Mouse (Mus musculus): ENCODE data around the gene Fam19a1. TPM values are rescaled to one million over a fixed set of nuclear protein-coding genes. Genes with fewer than 3 reads are reported as not detected.
A peak's percentile ranks its signal among the peaks of the same experiment; 100 is the strongest.
"Not testable (repeated sequence)": the region's sequence is repeated elsewhere in the genome, so short reads cannot be mapped to it uniquely, and the experiment has no call there.

The Fam19a1 gene
- total RNA-seq (2021), result not detected
- long read RNA-seq, experiment 1, result 0 reads
- long read RNA-seq, experiment 2, result 0 reads

DNA sequence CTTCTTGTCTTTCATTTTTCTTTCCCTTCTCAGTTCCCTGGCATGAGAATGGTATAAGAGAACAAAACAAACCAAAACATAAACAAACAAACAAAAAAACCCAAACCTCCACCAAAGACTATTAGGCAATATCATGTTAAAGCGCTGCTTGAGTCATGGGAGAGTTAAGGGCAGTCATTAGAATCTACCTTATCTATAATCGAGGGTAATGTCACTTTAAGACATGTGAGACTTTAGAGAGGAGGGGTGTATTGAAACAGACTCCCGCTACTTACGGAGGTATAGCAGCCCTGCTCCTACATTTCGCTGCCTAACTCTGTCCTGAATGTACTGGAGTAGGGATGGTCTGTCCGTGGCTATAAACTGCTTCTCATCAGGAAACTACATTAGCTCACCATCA is at the start of gene Fam19a1:
Fam19a1 (plus strand) TSS at position 301 of the 400 bp plus-strand sequence.
- DNase-seq, result no peak
- intact Hi-C loops (cut with DNase I; ENCODE audit: low total_unique reads), result no loop called here

DNA sequence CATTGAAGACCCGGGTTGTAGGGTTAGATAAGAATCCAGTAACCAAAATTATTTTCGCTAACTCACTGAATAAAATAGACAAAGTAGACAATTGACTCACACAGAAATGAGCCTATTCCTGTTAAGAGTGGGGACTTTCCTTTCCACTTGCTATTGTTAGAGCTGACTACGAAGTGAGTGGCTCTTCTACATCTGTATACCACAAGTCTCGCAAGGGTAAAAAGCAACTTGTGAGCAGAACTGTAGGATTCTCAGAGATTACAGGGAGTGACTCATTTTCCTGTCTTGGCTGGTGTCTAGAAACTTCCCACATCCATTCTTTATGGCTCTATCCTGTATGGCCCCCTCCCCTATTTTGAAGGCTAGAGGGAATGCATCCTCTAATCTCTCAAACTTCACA is 41.9 kb upstream of the Fam19a1 start:
- no peak for DNase-seq
- intact Hi-C loops (cut with DNase I; ENCODE audit: low total_unique reads), result no loop called here

DNA sequence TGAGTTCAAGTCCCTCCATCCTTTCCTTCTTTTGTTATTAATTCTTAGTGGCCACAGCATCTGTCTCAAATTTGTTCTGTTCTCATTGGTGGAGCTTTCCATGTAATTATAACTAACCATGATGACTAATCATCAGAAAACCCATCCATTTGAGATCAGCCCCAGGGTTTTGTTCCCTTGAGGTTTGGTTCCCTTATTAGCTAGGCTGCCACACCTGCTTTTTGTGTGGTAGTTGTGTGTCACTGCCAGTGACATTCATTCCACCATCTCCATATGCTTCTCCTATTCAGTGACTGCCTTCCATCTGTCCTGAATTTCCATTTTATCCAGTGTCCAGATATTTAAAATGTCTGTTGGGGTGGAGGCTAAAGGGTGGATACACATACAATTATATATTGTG is 41.4 kb upstream of the Fam19a1 start:
- intact Hi-C loops (cut with DNase I; ENCODE audit: low total_unique reads), result no loop called here
- DNase-seq, result no peak

DNA sequence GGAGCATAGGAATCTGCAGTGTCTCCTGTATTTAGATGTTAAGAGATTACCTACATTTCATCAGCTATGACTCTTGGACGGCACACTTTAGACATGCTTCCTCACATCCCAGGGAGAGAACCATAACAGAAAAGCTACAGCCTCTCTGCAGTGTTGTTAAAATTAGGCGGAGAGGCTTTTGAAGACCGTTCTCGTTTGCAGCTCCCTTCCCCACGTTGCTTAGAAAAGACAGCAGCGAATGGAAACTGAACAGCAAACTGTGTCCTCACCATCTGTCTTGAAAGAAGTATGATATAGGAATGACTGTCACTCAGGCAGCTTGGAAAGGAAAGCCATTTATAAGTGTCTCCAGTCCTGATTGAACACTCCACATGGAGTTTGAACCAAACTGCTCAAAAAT is 23.0 kb upstream of the Fam19a1 start:
- intact Hi-C loops (cut with DNase I; ENCODE audit: low total_unique reads), result no loop called here
- no peak for DNase-seq

DNA sequence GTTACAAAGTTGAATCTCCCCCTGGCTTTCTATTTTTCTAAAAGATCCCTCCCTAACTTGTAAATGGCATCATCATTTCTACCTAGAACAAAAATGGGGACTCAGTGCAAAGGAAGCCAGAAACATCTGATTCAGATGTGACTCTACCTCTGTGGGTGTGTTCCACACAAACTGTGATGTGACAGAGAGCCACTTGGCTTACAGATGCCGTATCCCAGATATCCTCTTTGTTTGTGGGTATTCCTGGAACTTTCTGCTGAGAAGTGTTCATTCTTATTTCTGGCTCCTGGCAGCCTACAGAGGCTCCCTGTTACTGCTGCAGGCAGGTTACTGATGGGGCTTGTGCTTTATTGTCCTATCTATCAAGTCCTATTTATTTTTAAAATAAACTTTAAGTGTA is 19.2 kb upstream of the Fam19a1 start:
- intact Hi-C loops (cut with DNase I; ENCODE audit: low total_unique reads), result no loop called here
- no peak for DNase-seq

DNA sequence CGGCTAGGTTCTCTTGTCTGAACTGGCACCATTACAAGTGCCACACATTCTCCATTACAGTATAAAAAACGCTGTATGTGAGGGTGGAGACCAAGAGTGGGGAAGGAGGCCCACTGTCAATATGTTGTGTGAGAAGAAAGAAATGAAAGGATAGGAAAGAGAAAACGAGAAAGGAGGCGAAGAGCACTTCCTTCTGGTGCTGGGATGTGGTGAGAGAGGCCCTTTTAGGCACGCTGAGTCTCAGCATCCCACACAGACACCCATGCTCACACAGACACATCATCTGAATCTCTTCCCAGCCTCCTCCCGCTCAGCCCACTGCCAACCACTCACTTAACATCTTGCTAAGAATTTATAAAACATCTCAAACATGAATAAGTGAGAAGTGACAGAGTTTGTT is 14.7 kb upstream of the Fam19a1 start:
- DNase-seq, result no peak
- intact Hi-C loops (cut with DNase I; ENCODE audit: low total_unique reads), result no loop called here

DNA sequence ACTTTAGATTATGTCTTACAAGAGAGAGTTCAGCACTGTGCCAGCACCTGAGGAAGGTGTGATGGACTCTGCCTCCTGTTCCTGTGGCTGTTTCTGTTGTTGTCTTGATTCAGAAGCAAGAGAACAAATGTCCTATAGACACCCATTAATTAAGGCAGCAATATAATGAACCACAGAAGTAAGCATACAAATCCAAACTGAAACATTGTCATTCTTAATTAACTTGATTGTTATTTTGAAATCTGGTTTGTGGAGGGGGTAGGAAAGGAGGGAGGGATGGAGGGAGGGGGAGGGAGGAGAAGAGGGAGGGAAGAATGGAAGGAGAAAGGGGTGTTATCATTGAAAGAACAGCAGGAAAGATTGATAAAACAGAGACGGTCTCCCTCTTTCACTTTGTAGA is 1.3 kb upstream of the Fam19a1 start:
- intact Hi-C loops (cut with DNase I; ENCODE audit: low total_unique reads), result no loop called here
- DNase-seq, result no peak

DNA sequence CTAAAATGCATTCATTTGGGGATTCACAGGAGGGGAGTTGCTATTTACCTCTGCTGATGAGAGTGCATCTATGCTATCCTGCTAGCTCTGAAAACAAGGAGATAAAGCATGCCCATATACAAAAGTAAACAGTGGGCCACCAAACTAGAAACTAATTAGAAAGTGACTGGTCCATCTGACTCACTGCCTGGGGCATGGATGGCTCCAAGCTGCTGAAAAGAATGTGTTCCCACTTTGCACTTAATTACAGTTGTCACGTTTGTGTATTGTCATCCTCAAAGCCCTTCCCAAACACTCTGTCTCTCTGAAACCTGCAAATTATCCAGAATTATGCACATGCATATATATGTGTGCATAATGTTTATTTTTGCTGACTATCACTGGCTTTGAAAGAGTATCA is 1.2 kb downstream of the Fam19a1 start:
- intact Hi-C loops (cut with DNase I; ENCODE audit: low total_unique reads), result no loop called here
- no peak for DNase-seq

DNA sequence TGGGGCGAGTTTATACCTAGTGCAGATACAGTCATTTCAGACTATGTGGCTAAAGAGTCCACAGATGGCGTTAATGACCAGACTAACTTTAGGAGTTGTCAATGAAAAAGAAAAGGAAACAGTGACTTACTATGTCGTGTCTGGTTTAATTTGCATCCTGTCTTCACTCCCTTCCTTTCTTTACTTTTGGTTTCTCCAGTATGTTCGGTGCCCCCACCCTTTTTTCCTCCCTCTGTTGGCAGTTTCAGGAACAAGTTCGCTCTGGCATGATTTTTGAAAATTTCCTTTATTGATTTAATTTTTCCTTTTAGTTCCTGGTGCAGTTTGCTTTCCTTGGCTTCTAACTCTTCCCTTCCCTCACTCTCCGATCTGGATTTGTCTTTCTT is 3.2 kb downstream of the Fam19a1 start:
- intact Hi-C loops (cut with DNase I; ENCODE audit: low total_unique reads), result no loop called here

DNA sequence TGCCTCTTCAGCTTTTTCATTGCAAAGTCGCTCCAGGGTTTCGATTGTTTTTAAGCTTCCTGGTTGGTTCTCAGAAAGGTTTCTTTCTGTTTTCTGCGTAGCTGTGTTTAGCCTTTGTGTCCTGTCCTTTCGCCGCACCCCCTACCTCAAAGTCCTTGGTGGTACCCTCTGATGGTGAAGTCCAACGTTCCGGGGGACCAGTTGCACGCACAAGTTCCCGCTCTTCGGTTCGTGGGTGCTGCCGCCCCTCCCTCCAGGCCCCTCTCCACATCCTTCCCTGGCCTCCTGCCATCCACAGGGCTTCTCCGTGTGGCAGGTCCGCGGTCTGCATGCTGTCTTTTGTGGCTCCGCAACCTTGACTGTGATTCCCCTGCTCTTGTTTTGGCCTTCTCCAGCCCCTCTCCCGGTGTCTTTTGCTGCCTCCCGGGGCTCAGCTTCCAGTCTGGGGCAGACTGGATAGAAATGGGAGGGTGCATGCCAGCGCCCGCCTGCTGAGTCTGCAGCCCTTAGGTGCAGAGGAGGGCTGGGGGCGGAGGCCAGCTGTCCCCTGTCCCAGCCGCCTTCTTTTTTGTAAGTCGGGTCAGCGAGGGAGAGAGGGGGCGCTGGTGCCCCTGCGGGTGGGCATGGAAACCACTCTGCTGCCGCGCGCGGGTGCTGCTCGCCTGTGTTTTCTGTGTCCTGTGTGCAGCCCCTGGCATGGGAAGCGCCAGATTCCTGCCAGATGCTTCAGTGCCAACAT is 3.7 kb downstream of the Fam19a1 start:
- DNase-seq, result peak; percentile 15
- intact Hi-C loops (cut with DNase I; ENCODE audit: low total_unique reads), result no loop called here

More for the DNA sequence above, 3.2 kb downstream of the Fam19a1 start:
- no peak for DNase-seq

DNA sequence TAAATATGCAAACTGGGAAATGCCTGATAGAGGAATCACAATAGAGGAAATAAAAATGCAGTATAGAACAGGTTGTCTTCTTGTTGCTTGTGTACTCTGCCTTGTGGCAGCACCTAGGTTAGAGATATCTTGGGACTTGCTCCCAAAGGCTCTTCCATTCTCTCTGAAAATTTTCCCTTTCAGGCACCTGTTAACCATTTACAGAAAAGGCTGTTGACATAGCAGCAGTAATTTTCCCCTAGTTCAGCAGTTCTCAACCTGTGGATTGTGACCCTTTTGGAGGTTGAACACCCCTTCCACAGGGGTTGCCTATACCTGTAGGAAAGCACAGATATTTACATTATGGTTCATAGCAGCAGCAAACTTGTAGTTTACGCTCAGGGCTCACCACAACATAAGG is 30.4 kb downstream of the Fam19a1 start:
- intact Hi-C loops (cut with DNase I; ENCODE audit: low total_unique reads), result no loop called here
- DNase-seq, result no peak

DNA sequence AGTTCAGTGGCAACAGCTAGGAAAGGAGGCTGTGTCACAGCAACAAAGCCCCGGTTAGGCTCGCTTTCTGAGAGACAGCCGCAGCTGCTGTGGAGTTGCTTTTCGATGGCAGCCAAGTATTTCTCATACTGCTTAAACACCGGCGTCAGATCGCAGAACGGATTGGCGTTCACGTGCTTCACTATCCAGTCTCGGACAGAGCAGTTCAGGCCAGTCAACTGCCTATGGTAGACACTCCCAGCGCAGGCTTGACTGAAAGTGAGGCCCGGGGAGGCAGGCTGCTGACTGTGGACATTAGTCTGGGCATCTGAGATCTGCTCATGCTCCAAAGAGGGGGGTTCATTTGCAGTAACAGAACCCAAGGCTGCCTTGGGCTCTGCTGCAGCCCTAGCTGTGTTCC is 52.4 kb downstream of the Fam19a1 start:
- DNase-seq, result peak; percentile 15
- intact Hi-C loops (cut with DNase I; ENCODE audit: low total_unique reads), result no loop called here

DNA sequence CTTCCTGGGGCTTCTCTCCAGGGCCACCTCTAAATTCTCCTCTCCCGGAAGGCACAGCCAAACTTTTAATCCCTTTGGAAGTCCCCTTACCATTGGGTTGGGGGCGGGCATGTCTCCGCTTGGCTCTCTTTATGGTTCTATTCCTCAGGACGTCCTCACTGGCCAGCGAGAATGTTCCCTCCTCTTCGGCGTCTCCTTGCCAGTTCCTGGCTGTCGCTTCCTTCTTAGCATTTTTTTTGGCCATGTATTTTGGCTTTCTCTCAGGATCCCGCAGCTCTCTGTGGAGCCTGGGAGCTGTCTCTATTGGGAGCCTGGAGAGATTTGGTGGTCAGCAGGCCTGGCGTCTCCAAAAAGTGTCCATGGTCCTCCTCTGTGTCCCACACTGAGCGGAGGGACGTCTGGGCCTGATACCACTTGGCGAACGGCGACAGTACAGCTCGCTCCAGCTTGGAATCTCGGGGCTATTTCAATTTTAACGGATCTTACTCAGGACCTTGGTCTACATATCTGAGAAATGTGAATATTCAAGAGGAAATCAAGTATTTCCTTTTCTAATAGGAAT is 52.9 kb downstream of the Fam19a1 start, which contains the start of gene 1700123L14Rik:
1700123L14Rik (minus strand) TSS at position 426 of the 562 bp plus-strand sequence.
- intact Hi-C loops (cut with DNase I; ENCODE audit: low total_unique reads), result no loop called here
- peak; percentile 3 for DNase-seq

DNA sequence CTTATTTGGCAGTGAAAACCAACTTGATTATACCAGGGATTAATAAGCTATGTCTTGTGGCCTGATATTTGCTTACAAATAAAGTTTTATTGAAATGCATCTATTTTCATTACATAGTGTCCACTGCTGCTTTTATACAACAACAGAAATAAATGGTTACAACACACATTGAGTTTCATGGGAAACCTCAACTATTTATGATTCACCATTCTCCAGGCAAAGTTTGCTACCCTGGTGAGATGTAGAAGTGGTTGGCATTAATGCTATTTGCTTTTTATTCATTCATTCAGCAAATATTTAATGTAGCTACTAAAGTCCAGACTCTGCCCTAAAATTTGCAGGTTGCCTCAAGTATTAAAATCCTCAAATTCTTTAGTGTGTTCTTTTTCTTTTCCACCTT is 54.1 kb downstream of the Fam19a1 start:
- no peak for DNase-seq
- intact Hi-C loops (cut with DNase I; ENCODE audit: low total_unique reads), result no loop called here

DNA sequence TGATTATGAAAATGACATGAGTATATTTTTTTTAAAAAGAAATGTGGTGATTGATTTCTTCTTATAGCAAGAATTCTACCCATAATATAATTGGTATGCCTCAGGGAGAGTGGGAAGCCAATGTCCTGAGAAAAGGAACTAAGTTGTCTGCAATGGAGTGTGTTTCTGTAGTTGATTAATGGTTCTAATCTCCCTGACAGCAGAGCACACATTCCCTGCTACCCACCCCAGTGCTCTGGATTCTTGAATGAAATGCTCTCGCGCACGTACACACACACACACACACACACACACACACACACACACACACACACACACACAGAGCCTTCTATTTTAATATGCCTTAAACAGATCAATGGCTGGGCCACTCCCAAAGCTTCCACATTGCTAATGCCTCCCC is 60.7 kb downstream of the Fam19a1 start:
- DNase-seq, result no peak
- intact Hi-C loops (cut with DNase I; ENCODE audit: low total_unique reads), result no loop called here

DNA sequence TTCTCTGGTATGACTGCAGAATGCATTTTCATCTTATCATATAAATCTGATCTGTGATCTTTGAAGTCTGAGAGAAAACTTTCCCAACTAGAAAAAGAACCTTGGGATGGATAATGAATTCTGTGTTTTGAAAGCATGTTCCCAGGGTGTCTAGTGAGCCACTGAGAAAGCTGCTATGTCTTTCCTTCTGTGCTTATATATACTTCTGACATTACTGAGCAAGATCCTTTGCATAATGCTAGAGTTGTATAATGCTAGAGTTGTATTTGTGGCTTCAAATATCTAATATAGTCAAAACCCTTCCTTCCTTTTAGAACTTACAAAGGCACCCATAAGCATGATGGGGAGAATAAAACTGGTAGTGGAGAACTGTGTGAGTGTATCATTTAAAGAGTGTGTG is 65.6 kb downstream of the Fam19a1 start:
- intact Hi-C loops (cut with DNase I; ENCODE audit: low total_unique reads), result no loop called here
- DNase-seq, result no peak

DNA sequence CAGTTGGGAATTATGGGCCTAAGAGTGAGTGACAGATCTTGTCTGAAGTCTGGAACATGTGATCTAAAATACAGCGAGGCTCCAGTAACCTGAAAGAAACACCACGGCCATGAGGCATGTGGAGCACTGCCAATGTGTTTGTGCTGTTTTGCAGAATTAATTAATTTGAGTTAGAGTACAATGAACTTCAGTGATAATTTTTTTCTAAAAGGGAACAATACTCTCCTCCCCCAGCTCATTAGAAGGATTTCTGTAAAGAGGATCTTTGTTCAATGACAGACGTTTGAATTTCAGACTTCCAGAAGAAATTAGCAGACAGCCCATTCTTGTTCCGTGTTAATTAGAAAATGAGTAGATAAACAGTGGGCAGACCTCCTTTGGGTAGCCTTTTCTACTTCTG is 70.4 kb downstream of the Fam19a1 start:
- intact Hi-C loops (cut with DNase I; ENCODE audit: low total_unique reads), result no loop called here
- DNase-seq, result no peak

DNA sequence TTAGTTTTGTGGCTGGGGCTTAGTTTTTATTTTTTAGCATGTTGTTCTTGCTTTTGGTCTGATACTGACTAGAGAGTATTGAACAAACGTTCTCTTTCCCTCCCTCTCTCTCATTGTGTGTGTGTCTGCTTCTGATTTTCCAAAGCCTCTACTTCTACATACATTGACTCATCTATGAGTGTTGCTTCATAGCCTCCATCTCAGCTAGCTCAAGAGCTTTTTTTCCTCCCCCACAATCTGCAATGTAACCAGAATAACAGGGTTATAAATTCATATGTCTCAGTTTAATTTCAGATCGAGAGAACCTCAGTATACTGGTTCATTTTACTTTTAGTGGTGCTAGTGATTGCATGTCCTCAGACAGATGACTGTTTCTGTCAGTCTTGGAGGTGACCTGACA is 73.6 kb downstream of the Fam19a1 start:
- intact Hi-C loops (cut with DNase I; ENCODE audit: low total_unique reads), result no loop called here
- DNase-seq, result no peak

DNA sequence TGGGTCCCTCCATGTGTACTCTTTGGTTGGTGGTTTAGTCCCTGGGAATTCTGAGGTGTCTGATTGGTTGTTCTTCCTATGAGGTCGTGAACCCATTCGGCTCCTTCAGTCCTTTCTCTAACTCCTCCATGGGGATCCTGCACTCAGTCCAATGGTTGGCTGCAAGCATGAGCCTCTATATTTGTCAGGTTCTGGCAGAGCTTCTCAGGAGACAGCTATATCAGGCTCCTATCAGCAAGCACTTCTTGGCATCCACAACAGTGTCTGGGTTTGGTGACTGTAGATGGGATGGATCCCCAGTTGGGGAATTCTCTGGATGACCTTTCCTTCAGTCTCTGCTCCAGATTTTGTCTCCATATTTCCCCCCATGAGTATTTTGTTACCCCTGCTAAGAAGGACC is 86.0 kb downstream of the Fam19a1 start:
- DNase-seq; intact Hi-C loops (cut with DNase I; ENCODE audit: low total_unique reads): not testable (repeated sequence)

DNA sequence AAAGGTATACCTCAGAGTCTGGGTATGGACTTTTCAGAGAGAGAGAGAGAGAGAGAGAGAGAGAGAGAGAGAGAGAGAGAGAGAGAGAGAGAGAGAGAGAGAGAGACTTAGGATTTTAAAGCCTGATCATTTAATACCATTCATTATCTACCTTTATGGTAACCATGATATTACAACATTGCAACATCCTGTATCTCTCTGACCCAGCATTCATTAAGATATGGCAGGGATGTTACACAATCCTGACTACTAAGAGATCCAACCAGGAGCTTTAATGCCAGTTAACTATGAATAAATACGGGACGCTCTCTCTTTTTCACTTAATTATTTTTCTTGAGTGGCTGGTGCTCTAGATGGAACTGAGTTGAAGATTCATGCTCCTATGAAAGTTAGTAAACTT is 92.4 kb downstream of the Fam19a1 start:
- intact Hi-C loops (cut with DNase I; ENCODE audit: low total_unique reads), result no loop called here
- no peak for DNase-seq

DNA sequence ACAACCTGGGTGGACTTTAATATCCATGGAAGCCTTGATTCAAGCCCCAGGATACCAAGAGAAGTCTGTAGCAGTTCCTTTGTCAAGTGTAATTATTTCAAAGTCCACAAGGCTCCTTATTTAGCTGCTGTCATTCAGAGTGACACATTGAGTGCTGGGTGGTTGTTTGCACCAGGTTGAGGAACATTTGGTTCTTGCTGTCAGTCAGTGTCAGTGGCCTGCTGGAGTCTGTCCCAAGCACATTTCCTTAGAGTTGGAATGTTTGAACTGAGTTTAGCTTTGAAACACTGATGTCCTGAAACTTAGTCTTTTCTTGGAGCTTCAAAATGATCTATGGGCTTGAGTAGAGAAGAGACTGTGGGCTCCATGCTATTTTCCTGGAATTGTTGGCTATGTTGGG is 121.9 kb downstream of the Fam19a1 start:
- intact Hi-C loops (cut with DNase I; ENCODE audit: low total_unique reads), result no loop called here

DNA sequence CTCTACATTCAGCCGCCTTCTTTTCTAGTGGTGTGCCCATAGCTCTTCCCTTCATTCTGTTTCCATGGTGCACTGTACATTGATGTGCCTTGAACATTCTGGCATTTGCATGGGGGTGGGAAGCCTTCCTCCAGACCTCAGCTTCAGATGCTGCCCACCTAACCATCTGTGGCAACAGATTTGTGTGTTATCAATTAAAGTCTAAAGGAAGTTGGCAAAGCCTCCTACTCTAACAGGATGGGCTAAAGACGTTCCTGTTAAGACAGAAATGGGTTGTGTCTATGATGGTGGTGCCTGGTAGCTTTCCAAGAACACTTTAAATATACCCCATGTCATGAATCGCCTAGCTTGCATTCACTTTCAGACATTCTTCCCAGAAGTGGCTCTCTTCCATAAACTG is 131.4 kb downstream of the Fam19a1 start:
- DNase-seq, result no peak
- intact Hi-C loops (cut with DNase I; ENCODE audit: low total_unique reads), result no loop called here

More for the DNA sequence above, 121.9 kb downstream of the Fam19a1 start:
- no peak for DNase-seq

Measured in gastrocnemius, postnatal 14 days (tissue).